Mouse (Mus musculus) forebrain, embryonic 13.5 days (tissue): ENCODE results near the gene Fam129c. TPM values are rescaled to one million over a fixed set of nuclear protein-coding genes. Genes with fewer than 3 reads are reported as not detected.
A peak's percentile ranks its signal among the peaks of the same experiment; 100 is the strongest.

Experiments
- ATAC-seq: fragments of 200-750 bp; cut with Nextera tagmentation; 2 replicates; pipeline ENCODE4 v1.8.0; 2017
- H3K27ac ChIP-seq: fragments of 300-500 bp; sonication (generic); 2 replicates; pipeline ENCODE4 v1.5.1; 2015; ENCODE audit warnings: inconsistent platforms, mild to moderate bottlenecking, moderate library complexity
- H3K27me3 ChIP-seq: fragments of 300-500 bp; sonication (generic); 2 replicates; pipeline ENCODE4 v1.6.1; 2015; ENCODE audit warnings: mild to moderate bottlenecking, inconsistent platforms
- H3K36me3 ChIP-seq: fragments of 300-500 bp; sonication (generic); 2 replicates; pipeline ENCODE4 v1.6.1; 2015; ENCODE audit warnings: mild to moderate bottlenecking, inconsistent platforms; ENCODE audit not compliant: poor library complexity, severe bottlenecking
- H3K4me1 ChIP-seq: fragments of 300-500 bp; sonication (generic); 2 replicates; pipeline ENCODE4 v1.6.1; 2015; ENCODE audit warnings: inconsistent platforms
- H3K4me2 ChIP-seq: fragments of 300-500 bp; sonication (generic); 2 replicates; pipeline ENCODE4 v1.6.1; 2015; ENCODE audit warnings: inconsistent platforms, mild to moderate bottlenecking, moderate library complexity
- H3K4me3 ChIP-seq: fragments of 300-500 bp; sonication (generic); 2 replicates; pipeline ENCODE4 v1.5.1; 2015; ENCODE audit warnings: mild to moderate bottlenecking, inconsistent platforms
- H3K9ac ChIP-seq: fragments of 300-500 bp; sonication (generic); 2 replicates; pipeline ENCODE4 v1.6.1; 2015; ENCODE audit warnings: mild to moderate bottlenecking, inconsistent platforms
- H3K9me3 ChIP-seq: fragments of 300-500 bp; sonication (generic); replicated peaks from 2 replicates; pipeline ENCODE4 v1.6.1; 2016; ENCODE audit warnings: inconsistent platforms
- WGBS: fragments of 180-500 bp; shearing (Covaris S2); methylation state at CpG from one replicate; pipeline ENCODE4 v1.1.7; 2015; 5-methylcytosine and 5-hydroxymethylcytosine counted together
- polyA plus RNA-seq: library from polyadenylated mRNA; unstranded; fragments of >200 nt; fragmentation: Nextera tagmentation; extraction: Ambion mirVana; gene quantifications from 2 replicates; pipeline ENCODE4 v1.2.1, GENCODE M21; 2015

Fam129c gene
- polyA plus RNA-seq: 5.1 and 6.2 TPM in 2 replicates

GRCm38 (mm10) chr8:71597451-71597850, at the start of gene Fam129c:
TSS of gene Fam129c (plus strand) at chr8:71597648.
- Histone ChIP-seq H3K36me3 (peaks cover 10% of the 10 kb centered on the region; the same call in 1 of the 2 replicates), H3K4me1 (peaks cover 34% of the 10 kb centered on the region), H3K27ac (no peak within 1 kb of the TSS), H3K27me3 (peaks cover 26% of the 10 kb centered on the region), H3K9ac (peak within 1 kb of the TSS; percentile 16; the same call in 1 of the 2 replicates), H3K4me3 (no peak within 1 kb of the TSS), H3K9me3 (no peaks in the 10 kb centered on the region), H3K4me2 (no peak within 1 kb of the TSS)
- no peak for ATAC-seq
- WGBS: 90% methylated on average over 3 of the region's 3 CpGs

DNA sequence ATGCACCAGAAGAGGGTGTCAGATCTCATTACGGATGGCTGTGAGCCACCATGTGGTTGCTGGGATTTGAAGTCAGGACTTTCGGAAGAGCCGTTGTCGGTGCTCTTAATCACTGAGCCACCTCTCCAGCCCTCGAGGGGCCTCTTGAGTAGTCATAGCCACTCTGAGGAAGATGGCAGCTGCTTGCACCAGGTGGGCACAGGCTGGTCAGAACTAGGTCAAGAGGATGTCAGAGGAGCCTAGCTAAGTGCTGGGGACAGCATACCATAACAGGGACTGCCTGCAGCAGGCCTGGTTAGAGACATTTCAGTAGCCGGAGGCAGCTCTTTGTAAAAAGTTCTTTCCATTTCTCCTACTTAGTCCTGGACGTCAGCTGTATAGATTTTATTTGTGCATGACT, 46.7 kb upstream of the Fam129c start:
- H3K9me3 ChIP-seq: no peaks in the 10 kb centered on the region
- ATAC-seq: no peak
- H3K4me3 ChIP-seq: no peak overlapping the region
- peaks cover 12% of the 10 kb centered on the region for H3K27me3 ChIP-seq
- H3K4me2 ChIP-seq: no peak overlapping the region
- no peak overlapping the region for H3K27ac ChIP-seq
- H3K4me1 ChIP-seq: no peaks in the 10 kb centered on the region
- peaks cover 27% of the 10 kb centered on the region for H3K36me3 ChIP-seq
- 75% methylated on average over 7 of the region's 7 CpGs for WGBS
- H3K9ac ChIP-seq: no peak overlapping the region

GRCm38 (mm10) chr8:71552770-71553169, 44.7 kb upstream of the Fam129c start:
- Histone ChIP-seq H3K9ac (no peak overlapping the region), H3K27me3 (peaks cover 32% of the 10 kb centered on the region), H3K9me3 (no peaks in the 10 kb centered on the region), H3K27ac (no peak overlapping the region), H3K4me1 (no peaks in the 10 kb centered on the region), H3K4me2 (no peak overlapping the region), H3K36me3 (peaks cover 8% of the 10 kb centered on the region), H3K4me3 (no peak overlapping the region)
- ATAC-seq: no peak
- WGBS: 73% methylated on average over 6 of the region's 6 CpGs

- Histone ChIP-seq H3K9me3 (no peaks in the 10 kb centered on the region), H3K27ac (no peak overlapping the region), H3K27me3 (peaks cover 44% of the 10 kb centered on the region), H3K4me1 (peaks cover 9% of the 10 kb centered on the region), H3K9ac (no peak overlapping the region), H3K4me3 (no peak overlapping the region), H3K4me2 (no peak overlapping the region), H3K36me3 (no peaks in the 10 kb centered on the region)
- whole genome bisulfite sequencing: 66% methylated on average over 6 of the region's 6 CpGs
- ATAC-seq: no peak
Observed at GRCm38 (mm10) chr8:71554001-71554400, 43.4 kb upstream of the Fam129c start.

GRCm38 (mm10) chr8:71554644-71555043, 42.8 kb upstream of the Fam129c start:
- Histone ChIP-seq H3K27me3 (peaks cover 51% of the 10 kb centered on the region), H3K9me3 (no peaks in the 10 kb centered on the region)
- 91% methylated on average over 2 of the region's 2 CpGs for WGBS

GRCm38 (mm10) chr8:71558071-71558957, 39.1 kb upstream of the Fam129c start, which contains the start of gene Tmem221:
TSS of gene Tmem221 (minus strand) at chr8:71558871.
- 5% methylated on average over 65 of the region's 70 CpGs for WGBS
- Histone ChIP-seq H3K27ac (no peak within 1 kb of the TSS), H3K36me3 (no peaks in the 10 kb centered on the region), H3K9ac (peak within 1 kb of the TSS; percentile 6; the same call in 1 of the 2 replicates), H3K4me3 (peak within 1 kb of the TSS; percentile 28), H3K27me3 (peaks cover 87% of the 10 kb centered on the region), H3K9me3 (no peaks in the 10 kb centered on the region), H3K4me2 (peak within 1 kb of the TSS; percentile 52), H3K4me1 (peaks cover 20% of the 10 kb centered on the region)
- no peak for ATAC-seq

More at GRCm38 (mm10) chr8:71554644-71555043, 42.8 kb upstream of the Fam129c start:
- Histone ChIP-seq H3K36me3 (no peaks in the 10 kb centered on the region), H3K4me2 (no peak overlapping the region), H3K4me1 (peaks cover 11% of the 10 kb centered on the region), H3K27ac (no peak overlapping the region), H3K9ac (no peak overlapping the region), H3K4me3 (no peak overlapping the region)
- ATAC-seq: no peak

DNA sequence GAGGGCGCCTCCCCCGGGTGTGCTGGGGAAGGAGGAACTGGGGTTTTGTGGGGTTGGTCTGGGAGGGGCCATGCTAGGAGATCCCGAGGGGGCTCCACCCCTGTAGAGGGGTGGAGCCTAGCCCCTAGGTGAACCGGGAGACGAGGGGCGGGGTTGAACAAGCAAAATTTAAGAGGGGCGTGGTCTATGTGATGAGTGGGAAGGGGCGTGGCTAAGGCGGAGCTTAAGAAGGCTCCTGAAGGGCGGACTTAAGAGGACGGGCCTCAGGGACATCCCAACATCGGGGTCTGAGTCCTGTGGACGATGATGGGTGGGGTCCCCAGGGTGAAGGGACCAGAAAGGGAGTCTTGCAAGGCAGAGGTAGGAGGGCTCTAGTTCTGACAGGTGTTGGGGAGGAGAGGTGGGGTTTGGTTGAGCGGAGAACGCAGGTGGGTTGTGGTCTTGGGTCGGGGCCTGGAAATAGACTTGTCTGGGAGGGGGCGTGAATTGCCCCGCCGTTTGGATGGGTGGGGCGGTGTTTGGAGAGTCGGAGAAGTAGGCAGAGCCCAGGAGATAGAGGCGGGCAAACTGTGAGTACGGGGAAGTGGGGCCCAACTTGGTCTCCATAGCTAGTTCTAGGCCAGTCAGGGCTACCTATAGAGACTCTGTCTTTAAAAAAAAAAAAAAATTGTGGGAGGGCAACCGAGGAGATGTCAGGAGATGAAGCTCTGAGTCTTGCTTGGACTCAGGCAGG, 38.3 kb upstream of the Fam129c start:
- H3K36me3 ChIP-seq: no peaks in the 10 kb centered on the region
- no peaks in the 10 kb centered on the region for H3K9me3 ChIP-seq
- no peak overlapping the region for H3K9ac ChIP-seq
- 0 out of 2 replicates have a peak, but pooled peaks have one; percentile 25 for ATAC-seq
- H3K27ac ChIP-seq: no peak overlapping the region
- peaks cover 91% of the 10 kb centered on the region for H3K27me3 ChIP-seq
- WGBS: 3% methylated on average over 24 of the region's 24 CpGs
- H3K4me3 ChIP-seq: peak overlapping the region; percentile 28
- H3K4me2 ChIP-seq: peak overlapping the region; percentile 52
- H3K4me1 ChIP-seq: peaks cover 20% of the 10 kb centered on the region

- H3K27ac ChIP-seq: no peak overlapping the region
- ATAC-seq: no peak
- no peak overlapping the region for H3K4me3 ChIP-seq
- H3K4me2 ChIP-seq: no peak overlapping the region
- peaks cover 20% of the 10 kb centered on the region for H3K4me1 ChIP-seq
- no peaks in the 10 kb centered on the region for H3K9me3 ChIP-seq
- no peak overlapping the region for H3K9ac ChIP-seq
- H3K27me3 ChIP-seq: peaks cover 86% of the 10 kb centered on the region
- H3K36me3 ChIP-seq: no peaks in the 10 kb centered on the region
- WGBS: 76% methylated on average over 3 of the region's 3 CpGs
Observed at GRCm38 (mm10) chr8:71560071-71560470, 37.4 kb upstream of the Fam129c start.

DNA sequence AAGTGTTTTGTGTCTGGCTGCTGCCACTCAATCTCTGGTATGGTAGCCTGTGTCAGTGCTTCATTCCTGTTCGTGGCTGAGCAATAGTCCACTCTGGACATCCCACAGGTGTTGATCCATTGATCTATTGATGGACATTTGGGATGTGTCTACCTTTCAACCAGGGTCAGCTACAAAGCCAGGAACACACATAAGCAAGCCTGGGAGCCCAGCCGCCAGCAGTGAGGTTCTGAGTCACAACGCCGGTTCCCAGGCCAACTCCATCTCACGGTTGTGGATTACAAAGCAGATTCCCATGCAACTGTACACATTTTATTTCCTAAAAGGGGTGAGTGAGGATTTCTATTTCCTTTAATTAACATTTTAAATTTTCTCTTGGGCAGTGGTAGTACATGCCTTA, 36.7 kb upstream of the Fam129c start:
- no peak overlapping the region for H3K9ac ChIP-seq
- no peak overlapping the region for H3K27ac ChIP-seq
- peaks cover 20% of the 10 kb centered on the region for H3K4me1 ChIP-seq
- no peaks in the 10 kb centered on the region for H3K36me3 ChIP-seq
- no peak for ATAC-seq
- H3K27me3 ChIP-seq: peaks cover 83% of the 10 kb centered on the region
- no peak overlapping the region for H3K4me3 ChIP-seq
- no peaks in the 10 kb centered on the region for H3K9me3 ChIP-seq
- no peak overlapping the region for H3K4me2 ChIP-seq
- 90% methylated on average over 5 of the region's 5 CpGs for WGBS

DNA sequence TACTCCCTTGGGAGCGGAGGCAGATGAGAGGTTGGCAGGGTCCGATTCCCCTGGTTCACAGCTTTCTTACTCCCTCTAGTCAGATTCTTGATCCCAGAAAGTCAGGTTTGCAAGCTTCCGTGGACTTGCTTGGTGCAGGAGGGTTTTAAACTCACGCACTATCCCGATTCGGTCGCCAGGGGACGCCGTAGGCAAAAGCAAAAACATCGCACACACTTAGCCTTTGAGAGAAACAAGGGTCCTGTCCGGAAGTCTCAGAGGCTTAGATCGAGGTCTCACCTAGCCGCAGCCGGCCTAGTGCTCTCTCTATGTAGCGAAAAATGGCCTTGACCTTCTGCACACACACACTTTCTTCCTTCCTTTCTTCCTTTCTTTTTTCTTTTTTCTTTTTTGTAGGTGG, 36.0 kb upstream of the Fam129c start:
- no peak overlapping the region for H3K4me2 ChIP-seq
- 2% methylated on average over 15 of the region's 15 CpGs for WGBS
- H3K27me3 ChIP-seq: peaks cover 78% of the 10 kb centered on the region
- no peak overlapping the region for H3K27ac ChIP-seq
- peak; percentile 50; the same call in 1 of the 2 replicates for ATAC-seq
- no peak overlapping the region for H3K9ac ChIP-seq
- H3K4me1 ChIP-seq: peaks cover 20% of the 10 kb centered on the region
- no peaks in the 10 kb centered on the region for H3K9me3 ChIP-seq
- H3K36me3 ChIP-seq: no peaks in the 10 kb centered on the region
- no peak overlapping the region for H3K4me3 ChIP-seq

DNA sequence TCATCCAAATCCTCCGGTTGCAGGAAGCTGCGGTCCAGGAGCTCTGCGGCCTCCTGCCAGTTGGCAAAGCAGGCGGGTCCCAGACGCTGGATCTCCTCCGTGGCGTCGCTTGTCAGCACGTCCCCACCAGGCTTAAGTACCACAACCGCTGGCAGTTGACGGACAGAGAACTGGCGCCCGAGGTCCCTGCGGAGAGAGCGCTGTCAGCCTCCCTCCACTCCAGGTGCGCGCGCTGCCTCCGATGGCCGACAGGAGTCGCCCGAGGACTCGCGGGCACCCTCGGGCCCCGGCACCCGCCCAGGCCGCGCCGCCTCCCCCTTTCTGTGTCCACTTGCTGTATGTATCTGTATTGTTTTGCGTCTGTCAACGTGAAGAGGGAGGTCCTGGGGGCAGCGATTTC, 34.7 kb upstream of the Fam129c start:
- H3K9ac ChIP-seq: peak overlapping the region; percentile 30; the same call in 1 of the 2 replicates
- ATAC-seq: peak; percentile 60; the same call in 1 of the 2 replicates
- no peaks in the 10 kb centered on the region for H3K9me3 ChIP-seq
- H3K4me3 ChIP-seq: peak overlapping the region; percentile 28
- peaks cover 20% of the 10 kb centered on the region for H3K4me1 ChIP-seq
- H3K27me3 ChIP-seq: peaks cover 64% of the 10 kb centered on the region
- WGBS: under 1% methylated on average over 33 of the region's 33 CpGs
- H3K36me3 ChIP-seq: no peaks in the 10 kb centered on the region
- peak overlapping the region; percentile 53 for H3K4me2 ChIP-seq
- no peak overlapping the region for H3K27ac ChIP-seq

- no peak for ATAC-seq
- WGBS: 90% methylated on average over 4 of the region's 4 CpGs
Observed at GRCm38 (mm10) chr8:71563992-71564391, 33.5 kb upstream of the Fam129c start.

More at GRCm38 (mm10) chr8:71563992-71564391, 33.5 kb upstream of the Fam129c start:
- Histone ChIP-seq H3K27ac (no peak overlapping the region), H3K4me3 (no peak overlapping the region), H3K36me3 (no peaks in the 10 kb centered on the region), H3K9ac (no peak overlapping the region), H3K4me2 (no peak overlapping the region), H3K4me1 (peaks cover 20% of the 10 kb centered on the region), H3K27me3 (peaks cover 52% of the 10 kb centered on the region), H3K9me3 (no peaks in the 10 kb centered on the region)
